Mouse (Mus musculus) macrophage (primary cell): ENCODE data around the gene Zfp260. TPM values are rescaled to one million over a fixed set of nuclear protein-coding genes. Genes with fewer than 3 reads are reported as not detected.
"Not testable (repeated sequence)": the region's sequence is repeated elsewhere in the genome, so short reads cannot be mapped to it uniquely, and the experiment has no call there.

Experiments used
- H3K27ac ChIP-seq: fragments of 350-480 bp; formaldehyde crosslinking; 2 replicates; pipeline ENCODE4 v1.9.0; 2021
- H3K36me3 ChIP-seq: fragments of 350-480 bp; formaldehyde crosslinking; 2 replicates; pipeline ENCODE4 v1.9.0; 2021; ENCODE audit errors: inconsistent target
- H3K4me3 ChIP-seq: fragments of 350-480 bp; formaldehyde crosslinking; 2 replicates; pipeline ENCODE4 v1.9.0; 2021; ENCODE audit errors: inconsistent target
- H3K79me2 ChIP-seq: fragments of 350-480 bp; formaldehyde crosslinking; 2 replicates; pipeline ENCODE4 v1.9.0; 2021; ENCODE audit errors: inconsistent target
- WGBS: methylation state at CpG from one replicate; pipeline ENCODE4 v1.1.7; 2026; ENCODE audit warnings: inconsistent platforms; ENCODE audit not compliant: missing documents; 5-methylcytosine and 5-hydroxymethylcytosine counted together
- polyA plus RNA-seq: library from polyadenylated mRNA; stranded (reverse); fragments of 250-400 nt; gene quantifications from 3 replicates; pipeline ENCODE4 v1.2.4, GENCODE M21; 2018; ENCODE audit warnings: inconsistent platforms

Gene Zfp260
- polyA plus RNA-seq, 1 experiment from 2014 or later: 21.7 TPM

GRCm38 (mm10) chr7:30093918-30094415 lies 610 bp upstream of the Zfp260 start:
- no peaks in the 10 kb centered on the region for H3K36me3 ChIP-seq
- H3K4me3 ChIP-seq: peak overlapping the region; percentile 85
- peaks cover 39% of the 10 kb centered on the region for H3K79me2 ChIP-seq
- WGBS: 79% methylated on average over 5 of the region's 6 CpGs
- peak overlapping the region; percentile 75; the same call in 1 of the 2 replicates for H3K27ac ChIP-seq

GRCm38 (mm10) chr7:30095551-30096125 lies 1.1 kb downstream of the Zfp260 start:
- no peaks in the 10 kb centered on the region; the same call in 1 of the 2 replicates for H3K36me3 ChIP-seq
- H3K4me3 ChIP-seq: peak overlapping the region; percentile 85
- H3K79me2 ChIP-seq: peaks cover 54% of the 10 kb centered on the region
- H3K27ac ChIP-seq: peak overlapping the region; percentile 75
- 8% methylated on average over 5 of the region's 5 CpGs for WGBS

GRCm38 (mm10) chr7:30099297-30099696 lies 4.7 kb downstream of the Zfp260 start:
- Histone ChIP-seq H3K36me3 (peaks cover 35% of the 10 kb centered on the region), H3K4me3 (no peak overlapping the region), H3K79me2 (peaks cover 59% of the 10 kb centered on the region), H3K27ac (no peak overlapping the region)
- 89% methylated on average over 13 of the region's 13 CpGs for WGBS

GRCm38 (mm10) chr7:30116076-30116475 lies 21.5 kb downstream of the Zfp260 start:
- H3K4me3 ChIP-seq: no peak overlapping the region
- H3K36me3 ChIP-seq: no peaks in the 10 kb centered on the region
- 97% methylated on average over 5 of the region's 5 CpGs for WGBS
- no peaks in the 10 kb centered on the region for H3K79me2 ChIP-seq
- no peak overlapping the region for H3K27ac ChIP-seq

- peaks cover 10% of the 10 kb centered on the region for H3K79me2 ChIP-seq
- H3K4me3 ChIP-seq, H3K27ac ChIP-seq, H3K36me3 ChIP-seq: not testable (repeated sequence)
- 94% methylated on average over 12 of the region's 12 CpGs for WGBS
These were observed 23.4 kb downstream of the Zfp260 start for GRCm38 (mm10) chr7:30117935-30118334.

- H3K79me2 ChIP-seq: peaks cover 42% of the 10 kb centered on the region
- WGBS: 1% methylated on average over 61 of the region's 61 CpGs
- peak within 1 kb of the TSS; percentile 68 for H3K27ac ChIP-seq
- H3K36me3 ChIP-seq: peaks cover 11% of the 10 kb centered on the region; the same call in 1 of the 2 replicates
- peak within 1 kb of the TSS; percentile 90 for H3K4me3 ChIP-seq
These were observed 27.0 kb downstream of the Zfp260 start, which contains the start of gene Zfp382 for GRCm38 (mm10) chr7:30121308-30122187. TSS of gene Zfp382 (plus strand) at chr7:30121942.

- Histone ChIP-seq H3K27ac (peak overlapping the region; percentile 68), H3K36me3 (peaks cover 17% of the 10 kb centered on the region; the same call in 1 of the 2 replicates), H3K4me3 (peak overlapping the region; percentile 90), H3K79me2 (peaks cover 48% of the 10 kb centered on the region)
- WGBS: under 1% methylated on average over 15 of the region's 15 CpGs
These were observed 27.6 kb downstream of the Zfp260 start for GRCm38 (mm10) chr7:30122188-30122530.

GRCm38 (mm10) chr7:30129900-30130299 lies 35.3 kb downstream of the Zfp260 start:
- Histone ChIP-seq H3K36me3 (peaks cover 86% of the 10 kb centered on the region), H3K79me2 (peaks cover 46% of the 10 kb centered on the region), H3K4me3 (no peak overlapping the region), H3K27ac (no peak overlapping the region)
- WGBS: 100% methylated on average over 8 of the region's 8 CpGs

GRCm38 (mm10) chr7:30132396-30132795 lies 37.8 kb downstream of the Zfp260 start:
- WGBS: 94% methylated on average over 4 of the region's 4 CpGs
- Histone ChIP-seq H3K36me3 (peaks cover 91% of the 10 kb centered on the region), H3K4me3 (no peak overlapping the region)

GRCm38 (mm10) chr7:30136826-30137225 lies 42.2 kb downstream of the Zfp260 start:
- WGBS: 96% methylated on average over 10 of the region's 10 CpGs
- H3K27ac ChIP-seq: no peak overlapping the region
- no peak overlapping the region for H3K4me3 ChIP-seq
- H3K79me2 ChIP-seq: peaks cover 38% of the 10 kb centered on the region; the same call in 1 of the 2 replicates
- H3K36me3 ChIP-seq: peaks cover 67% of the 10 kb centered on the region

More at GRCm38 (mm10) chr7:30132396-30132795, 37.8 kb downstream of the Zfp260 start:
- H3K79me2 ChIP-seq: peaks cover 45% of the 10 kb centered on the region
- no peak overlapping the region for H3K27ac ChIP-seq

GRCm38 (mm10) chr7:30143170-30143554 lies 48.6 kb downstream of the Zfp260 start:
- peaks cover 5% of the 10 kb centered on the region; the same call in 1 of the 2 replicates for H3K36me3 ChIP-seq
- no peak overlapping the region for H3K4me3 ChIP-seq
- H3K79me2 ChIP-seq: peaks cover 3% of the 10 kb centered on the region; the same call in 1 of the 2 replicates
- WGBS: 20% methylated on average over 8 of the region's 8 CpGs
- H3K27ac ChIP-seq: no peak overlapping the region

GRCm38 (mm10) chr7:30143555-30144209 lies 49.1 kb downstream of the Zfp260 start:
- Histone ChIP-seq H3K36me3 (no peaks in the 10 kb centered on the region; the same call in 1 of the 2 replicates), H3K79me2 (no peaks in the 10 kb centered on the region; the same call in 1 of the 2 replicates), H3K27ac (no peak overlapping the region), H3K4me3 (no peak overlapping the region)
- 10% methylated on average over 35 of the region's 35 CpGs for WGBS

GRCm38 (mm10) chr7:30147011-30147410 lies 52.4 kb downstream of the Zfp260 start:
- Histone ChIP-seq H3K4me3 (no peak overlapping the region), H3K36me3 (no peaks in the 10 kb centered on the region), H3K27ac (no peak overlapping the region), H3K79me2 (no peaks in the 10 kb centered on the region)
- 96% methylated on average over 5 of the region's 5 CpGs for WGBS

- no peak overlapping the region for H3K27ac ChIP-seq
These were observed 59.5 kb downstream of the Zfp260 start for GRCm38 (mm10) chr7:30154040-30154439.

More at GRCm38 (mm10) chr7:30154040-30154439, 59.5 kb downstream of the Zfp260 start:
- no peak overlapping the region for H3K4me3 ChIP-seq
- peaks cover 4% of the 10 kb centered on the region; the same call in 1 of the 2 replicates for H3K36me3 ChIP-seq
- H3K79me2 ChIP-seq: no peaks in the 10 kb centered on the region
- 90% methylated on average over 1 of the region's 1 CpGs for WGBS
